Mouse (Mus musculus) left cerebral cortex, adult 11 months (tissue): ENCODE results near the gene Polg2.
"Not testable (repeated sequence)": the region's sequence is repeated elsewhere in the genome, so short reads cannot be mapped to it uniquely, and the experiment has no call there.

Experiments used
- DNase-seq: peaks from one replicate; pipeline ENCODE4 v3.0.0; 2022; ENCODE audit warnings: low spot score

Gene Polg2

DNA sequence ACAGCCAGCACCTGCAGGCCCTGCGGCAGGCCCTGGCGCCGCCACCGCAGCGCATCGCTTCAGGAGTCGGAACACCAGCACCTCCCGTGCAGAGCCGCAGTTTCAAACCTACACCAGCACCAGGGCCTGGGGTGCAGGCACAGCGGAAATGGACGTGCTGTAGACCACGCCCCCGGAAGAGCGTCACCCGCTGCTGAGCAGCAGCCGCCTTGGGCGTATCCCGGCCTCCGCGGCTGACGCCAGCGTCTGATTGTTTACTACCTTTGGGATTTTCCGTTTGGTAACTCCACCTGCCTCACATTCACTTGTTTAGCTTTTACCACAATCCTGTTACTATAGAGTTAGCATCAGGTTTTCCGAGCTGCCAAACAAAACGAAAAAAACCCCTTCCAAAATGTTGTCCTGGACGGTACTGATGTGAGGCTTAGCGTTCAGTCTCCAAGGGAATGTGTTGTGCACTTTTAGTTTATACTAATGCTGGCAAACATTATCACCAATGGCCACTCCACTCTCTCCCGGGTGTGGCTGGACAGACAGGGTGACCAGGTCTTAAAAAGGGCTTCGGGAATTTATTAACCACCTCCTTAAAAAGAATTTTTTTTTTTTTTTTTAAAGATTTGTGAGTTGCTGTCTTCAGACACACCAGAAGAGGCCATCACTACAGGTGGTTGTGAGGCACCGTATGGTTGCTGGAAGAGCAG is at the start of gene Polg2:
Polg2 (minus strand) TSS at position 150 of the 701 bp plus-strand sequence.
- DNase-seq = peak; percentile 87

DNA sequence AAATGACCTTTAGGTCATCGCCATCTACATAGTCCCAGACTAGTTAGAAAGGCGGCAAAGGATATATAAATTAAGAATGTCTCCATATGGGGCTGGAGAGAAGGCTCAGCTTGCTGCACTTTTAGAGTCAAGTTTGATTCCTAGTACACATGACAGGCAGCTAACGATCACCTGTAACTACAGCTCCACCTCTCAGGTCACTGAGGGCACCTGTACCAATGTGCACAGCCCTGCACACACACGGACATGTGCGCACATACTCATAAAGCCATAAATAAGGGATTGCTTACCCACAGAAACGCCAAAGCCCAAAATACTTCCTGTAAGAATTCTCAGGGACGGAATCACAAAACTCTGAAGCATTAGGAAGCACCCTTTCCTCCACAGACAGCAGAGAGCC is 48.7 kb upstream of the Polg2 start:
- no peak for DNase-seq

- no peak for DNase-seq
Measured at GRCm38 (mm10) chr11:106824403-106824802, 45.1 kb upstream of the Polg2 start.

DNA sequence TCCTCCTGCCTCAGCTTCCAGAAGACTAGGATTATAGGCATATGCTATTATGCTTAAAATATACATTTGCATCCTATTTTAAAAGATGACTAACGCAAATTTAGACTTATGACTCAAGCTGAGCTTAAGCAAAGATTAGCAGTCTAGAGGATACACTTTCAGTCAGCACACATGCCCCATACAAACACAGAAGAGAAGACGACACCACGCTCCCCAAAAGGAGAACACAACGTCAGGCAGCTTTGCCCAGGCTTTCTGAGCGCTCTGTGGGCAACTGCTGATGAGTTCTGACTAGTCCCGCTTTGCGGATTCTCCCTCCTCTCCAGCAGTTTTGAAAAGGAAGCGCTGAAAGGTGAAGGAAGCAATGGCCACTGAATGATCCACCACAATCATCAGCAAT is 44.4 kb upstream of the Polg2 start:
- DNase-seq = no peak

GRCm38 (mm10) chr11:106822911-106823310 is 43.6 kb upstream of the Polg2 start:
- peak; percentile 44 for DNase-seq

- DNase-seq = no peak
Measured at GRCm38 (mm10) chr11:106822491-106822890, 43.2 kb upstream of the Polg2 start.

DNA sequence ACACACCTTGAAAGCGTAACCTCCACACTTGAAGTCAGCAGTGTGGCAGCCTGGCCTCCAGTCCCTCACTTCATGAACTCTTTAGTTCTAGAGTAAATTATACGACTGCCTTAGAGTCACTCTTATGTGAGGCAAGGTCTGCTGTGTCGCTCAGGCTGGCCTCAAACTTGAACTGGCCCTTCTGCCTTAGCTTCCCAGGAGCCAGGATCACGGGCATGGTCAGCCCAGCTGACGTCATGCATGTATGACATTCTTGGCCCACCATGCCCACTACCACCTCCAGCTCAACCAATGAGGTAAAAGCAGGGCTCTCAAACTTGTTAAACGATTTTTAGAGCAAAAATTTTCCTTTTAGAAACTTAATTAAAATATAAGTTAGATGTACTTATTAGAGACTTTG is 42.1 kb upstream of the Polg2 start:
- DNase-seq = no peak

DNA sequence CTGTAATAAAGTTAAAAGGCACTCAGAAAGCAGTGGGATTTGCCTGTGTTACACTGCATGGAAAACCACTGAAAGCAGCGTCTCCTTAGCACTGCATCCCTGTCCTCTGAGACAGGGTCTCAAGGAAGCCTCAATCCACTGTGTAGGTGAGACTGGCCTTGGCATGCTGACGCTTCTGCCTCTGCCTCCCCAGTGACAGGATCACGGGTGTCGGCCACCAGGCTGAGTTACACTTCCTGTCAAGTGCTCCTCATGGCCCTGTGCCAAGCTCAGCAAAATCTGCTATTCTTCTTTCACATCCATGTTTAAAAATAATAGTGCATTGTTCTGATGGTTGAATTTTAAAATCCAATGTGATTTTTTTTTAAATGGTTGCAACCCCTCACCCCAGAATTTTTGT is 41.6 kb upstream of the Polg2 start:
- no peak for DNase-seq

- no peak for DNase-seq
Measured at GRCm38 (mm10) chr11:106820252-106820651, 40.9 kb upstream of the Polg2 start.

DNA sequence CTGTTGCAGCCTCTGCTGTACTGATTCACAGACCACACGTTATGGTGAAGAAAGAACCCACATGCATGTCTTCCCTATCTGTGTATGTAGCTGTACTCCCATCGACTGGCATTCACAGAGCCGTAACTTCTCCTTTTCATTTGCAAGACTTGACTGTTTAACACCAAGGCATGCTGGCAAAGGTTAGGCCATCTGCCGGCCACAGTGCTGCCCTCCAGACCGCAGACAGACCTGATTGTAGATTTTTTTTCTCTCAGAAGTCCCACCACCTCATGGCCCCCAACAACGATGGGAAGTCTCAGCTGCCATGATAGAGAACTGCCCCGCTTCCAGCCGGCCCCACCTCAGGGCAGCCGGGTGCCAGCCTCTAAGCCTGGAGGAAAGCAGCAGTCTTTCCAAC is 40.3 kb upstream of the Polg2 start:
- DNase-seq = no peak

DNA sequence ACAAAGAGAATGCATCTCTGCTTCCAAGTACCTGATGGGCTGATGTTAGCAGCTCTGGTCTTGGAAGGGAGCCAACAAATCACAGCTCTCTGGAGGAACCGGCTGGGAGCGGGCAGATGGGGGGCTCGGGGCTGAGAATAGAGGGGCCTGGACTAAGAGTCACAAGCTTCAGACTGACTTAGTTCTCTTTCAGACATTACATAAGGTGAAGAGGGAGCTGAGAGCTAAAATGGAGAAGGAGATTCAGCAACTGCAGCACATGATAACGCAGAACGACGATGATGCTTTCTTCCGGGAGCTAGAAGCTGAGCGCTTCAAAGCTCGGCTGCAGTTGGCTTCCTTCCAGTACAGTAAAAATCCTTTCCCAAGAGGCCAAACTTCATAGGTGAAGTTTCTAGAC is 39.0 kb upstream of the Polg2 start:
- no peak for DNase-seq

- DNase-seq = no peak
Measured at GRCm38 (mm10) chr11:106817808-106818207, 38.5 kb upstream of the Polg2 start.

- no peak for DNase-seq
Measured at GRCm38 (mm10) chr11:106817156-106817555, 37.8 kb upstream of the Polg2 start.

DNA sequence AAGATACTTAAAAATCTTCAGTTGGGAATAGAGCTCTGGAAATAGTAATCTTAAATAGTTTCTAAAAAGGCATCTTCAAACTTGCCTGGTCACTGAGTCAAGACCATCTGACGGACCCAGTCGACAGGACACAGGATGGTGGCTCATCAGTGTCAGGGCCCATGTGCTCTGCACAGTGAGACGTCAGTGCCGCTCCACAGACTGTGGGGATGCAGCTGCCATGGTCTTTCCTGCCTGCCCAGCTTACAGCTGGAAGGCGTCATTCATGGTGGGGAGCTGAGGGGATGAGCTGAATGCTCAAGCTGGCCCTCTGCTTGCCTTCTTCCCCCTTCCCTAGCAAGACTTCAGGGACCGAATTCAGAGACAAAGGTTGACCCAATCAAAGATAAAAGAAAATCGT is 37.0 kb upstream of the Polg2 start:
- DNase-seq = no peak

DNA sequence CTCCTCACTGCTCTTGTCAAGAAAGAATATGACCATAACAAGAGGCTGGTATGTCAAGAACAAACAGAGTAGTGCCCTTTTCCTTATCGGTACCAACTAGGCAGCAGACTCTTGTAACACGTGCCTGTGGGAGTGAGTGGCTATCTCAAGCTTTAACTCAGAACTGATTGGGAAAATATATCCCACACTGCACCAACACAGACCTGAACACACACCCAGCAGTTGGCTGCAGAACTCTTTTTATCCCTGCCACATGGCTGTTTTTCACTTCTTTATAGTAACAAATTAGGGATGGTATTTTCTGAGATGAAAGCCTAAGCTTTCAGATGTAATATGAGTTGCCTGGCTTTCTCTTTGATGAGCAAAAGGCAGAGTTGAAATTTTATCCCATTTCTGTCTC is 36.4 kb upstream of the Polg2 start:
- no peak for DNase-seq

GRCm38 (mm10) chr11:106815331-106815730 is 36.0 kb upstream of the Polg2 start:
- no peak for DNase-seq

DNA sequence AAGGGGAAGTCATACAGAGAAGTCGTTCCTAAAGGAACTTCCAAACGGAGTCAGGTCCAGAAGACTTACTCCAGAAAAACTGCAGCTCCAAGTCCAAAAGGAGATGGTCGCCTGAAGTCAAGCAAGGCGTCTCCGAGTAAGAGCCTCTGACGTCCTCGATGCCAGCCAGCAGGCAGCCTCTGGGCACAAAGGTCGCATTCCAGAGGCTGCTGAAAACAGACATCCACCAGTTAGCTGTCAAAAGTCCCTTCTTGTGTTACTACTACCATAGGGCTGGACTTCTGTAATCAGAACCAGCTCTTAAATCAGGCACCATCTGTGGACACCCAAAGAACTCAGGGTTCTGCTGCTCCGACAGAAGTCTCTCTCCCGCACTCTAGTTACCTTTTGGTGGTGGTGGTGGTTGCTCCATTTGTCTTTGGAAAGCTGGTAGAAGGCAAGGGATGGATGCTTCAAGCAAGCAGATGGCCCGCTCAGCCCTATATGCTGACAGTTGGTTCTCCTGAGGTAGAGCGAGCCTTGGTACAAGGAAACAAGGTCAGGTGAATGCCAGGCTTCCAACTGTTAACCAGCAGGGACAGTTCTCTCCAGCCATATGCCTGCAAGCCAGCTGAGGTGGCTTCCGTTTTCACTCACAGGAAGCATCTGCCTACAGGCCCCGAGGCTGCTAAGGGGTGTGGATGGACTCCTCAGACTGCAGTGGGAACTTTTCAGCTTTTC is 35.4 kb upstream of the Polg2 start:
- DNase-seq = no peak

DNA sequence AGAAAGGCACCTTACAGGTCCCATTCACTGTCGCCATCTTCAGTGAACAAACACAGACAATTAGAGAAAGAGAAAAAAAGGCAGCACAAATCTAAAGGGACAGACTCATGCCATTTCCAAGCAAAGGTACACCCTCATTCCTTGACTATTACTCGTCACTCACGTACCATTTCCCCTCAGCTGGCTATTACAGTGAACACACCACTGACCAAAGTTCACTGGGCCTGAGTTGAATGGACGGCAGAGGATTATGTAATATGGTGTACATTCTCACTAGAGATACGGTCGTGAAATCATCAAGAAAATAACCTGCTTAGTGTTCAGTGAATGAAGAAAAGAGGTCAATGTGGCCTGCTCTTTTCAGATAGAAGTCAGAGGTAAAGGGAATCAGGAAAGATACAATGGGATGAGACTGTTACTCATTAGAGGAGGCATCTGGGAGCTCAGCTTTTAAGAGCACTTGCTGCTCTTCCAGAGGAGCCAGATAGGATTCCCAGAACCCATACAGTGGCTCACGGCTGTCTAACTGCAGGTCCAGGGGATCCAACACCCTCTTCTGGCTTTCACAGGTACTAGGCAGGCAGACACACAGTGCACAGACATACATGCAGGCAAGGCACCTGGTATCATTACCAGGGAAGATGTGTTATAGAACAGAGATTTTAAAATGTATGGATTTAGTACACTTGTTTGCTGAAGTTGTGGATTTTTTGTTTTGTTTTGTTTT is 33.2 kb upstream of the Polg2 start:
- no peak for DNase-seq

- DNase-seq = not testable (repeated sequence)
Measured at GRCm38 (mm10) chr11:106807442-106807841, 28.1 kb upstream of the Polg2 start.

DNA sequence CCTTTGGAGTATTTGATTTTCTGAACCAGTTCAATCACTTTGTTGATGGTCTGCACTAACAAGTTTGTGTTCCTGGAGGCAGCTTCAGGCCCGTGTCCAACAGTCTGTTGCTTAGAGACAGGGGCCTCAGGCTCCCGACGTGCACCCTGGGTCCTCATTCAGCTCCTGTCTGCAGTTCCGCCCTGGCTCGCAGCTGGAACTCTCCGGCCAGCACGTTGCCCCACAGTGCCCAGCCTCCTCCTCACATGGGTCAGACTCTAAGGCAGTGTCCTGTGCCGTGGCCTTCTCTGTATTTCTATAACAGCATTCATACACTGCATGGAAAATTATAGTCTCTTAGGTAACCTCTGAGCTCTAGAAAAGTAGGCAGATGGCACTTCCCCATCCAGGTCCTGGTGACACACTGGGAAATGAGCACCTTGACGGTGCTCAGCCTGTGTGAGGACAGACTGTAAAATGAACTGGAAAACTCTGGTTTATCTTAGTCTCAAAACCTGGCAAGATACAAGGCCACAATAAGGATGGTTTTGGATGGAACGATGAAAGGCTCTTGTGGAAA is 22.8 kb upstream of the Polg2 start:
- no peak for DNase-seq

DNA sequence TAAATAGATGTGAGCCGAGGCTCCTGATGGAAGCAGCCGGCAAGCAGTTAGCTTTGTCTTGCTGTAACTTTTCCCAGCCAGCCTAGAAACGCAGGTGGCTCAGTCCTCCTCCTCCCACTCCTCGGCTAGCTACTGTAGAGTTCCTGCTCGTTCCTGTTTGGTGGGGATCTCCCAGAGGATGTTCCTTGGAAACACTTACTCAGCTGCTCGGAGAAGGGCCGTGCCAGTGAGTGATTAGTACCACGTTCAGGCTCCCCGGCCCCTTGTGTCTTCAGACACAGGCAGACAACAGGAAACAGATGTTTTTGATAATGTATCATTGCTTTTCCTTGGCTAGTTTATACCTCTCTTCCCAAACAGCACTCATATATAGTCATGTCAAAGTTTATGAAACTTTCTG is 16.3 kb upstream of the Polg2 start:
- DNase-seq = no peak

- no peak for DNase-seq
Measured at GRCm38 (mm10) chr11:106793846-106794245, 14.5 kb upstream of the Polg2 start.

- DNase-seq = no peak
Measured at GRCm38 (mm10) chr11:106789649-106790048, 10.3 kb upstream of the Polg2 start.
